Mouse (Mus musculus): ENCODE measurements at regions not wholly inside any gene's neighbourhood (a gene's known extent, or its start where the extent isn't known, plus 50 kb on each side); places are given as distances from the start of the nearest gene placed in this dataset.

GRCm38 (mm10) chr6:117506619-117507018, 334.4 kb upstream of the Zfp637 start:
- no peak for DNase-seq

GRCm38 (mm10) chr6:117508860-117509259, 332.1 kb upstream of the Zfp637 start:
- DNase-seq, result no peak

GRCm38 (mm10) chr6:117510026-117510425, 331.0 kb upstream of the Zfp637 start:
- no peak for DNase-seq

- DNase-seq, result no peak
These were observed 326.1 kb upstream of the Zfp637 start for GRCm38 (mm10) chr6:117514831-117515230.

GRCm38 (mm10) chr6:117516906-117517305, 324.1 kb upstream of the Zfp637 start:
- no peak for DNase-seq

GRCm38 (mm10) chr6:117518939-117519338, 322.0 kb upstream of the Zfp637 start:
- DNase-seq, result no peak

- DNase-seq, result no peak
These were observed 321.5 kb upstream of the Zfp637 start for GRCm38 (mm10) chr6:117519466-117519865.

- no peak for DNase-seq
These were observed 314.6 kb upstream of the Zfp637 start for GRCm38 (mm10) chr6:117526161-117526935.

- DNase-seq, result no peak
These were observed 313.5 kb upstream of the Zfp637 start for GRCm38 (mm10) chr6:117527526-117527925.

- no peak for DNase-seq
These were observed 306.8 kb upstream of the Zfp637 start for GRCm38 (mm10) chr6:117534149-117534548.

GRCm38 (mm10) chr6:117534991-117535390, 306.0 kb upstream of the Zfp637 start:
- no peak for DNase-seq

- DNase-seq, result no peak
These were observed 304.9 kb upstream of the Zfp637 start for GRCm38 (mm10) chr6:117536084-117536483.

GRCm38 (mm10) chr6:117542431-117542830, 298.5 kb upstream of the Zfp637 start:
- DNase-seq, result no peak

GRCm38 (mm10) chr6:117544276-117545196, 296.4 kb upstream of the Zfp637 start:
- no peak for DNase-seq

- no peak for DNase-seq
These were observed 290.1 kb upstream of the Zfp637 start for GRCm38 (mm10) chr6:117550930-117551329.

- DNase-seq, result peak; percentile 22
These were observed 288.8 kb upstream of the Zfp637 start for GRCm38 (mm10) chr6:117552006-117552667.

- no peak for DNase-seq
These were observed 277.8 kb upstream of the Zfp637 start for GRCm38 (mm10) chr6:117563159-117563558.

GRCm38 (mm10) chr6:117563704-117564103, 277.3 kb upstream of the Zfp637 start:
- no peak for DNase-seq

- DNase-seq, result no peak
These were observed 274.2 kb upstream of the Zfp637 start for GRCm38 (mm10) chr6:117566786-117567185.

GRCm38 (mm10) chr6:117567691-117568090, 273.3 kb upstream of the Zfp637 start:
- DNase-seq, result no peak

GRCm38 (mm10) chr6:117569576-117570326, 271.2 kb upstream of the Zfp637 start:
- no peak for DNase-seq

GRCm38 (mm10) chr6:117570346-117570745, 270.6 kb upstream of the Zfp637 start:
- DNase-seq, result no peak

Measured in gastrocnemius, postnatal 10 days (tissue).